Mouse (Mus musculus) thymus, postnatal 25 days (tissue): ENCODE measurements around the gene 1700034I23Rik.
"Not testable (repeated sequence)": the region's sequence is repeated elsewhere in the genome, so short reads cannot be mapped to it uniquely, and the experiment has no call there.

Experiments used
- DNase-seq: peaks from one replicate; pipeline ENCODE4 v3.0.0; 2022

Gene 1700034I23Rik

GRCm38 (mm10) chr3:40902443-40902842 is at the start of gene 1700034I23Rik:
TSS of gene 1700034I23Rik (minus strand) at chr3:40902543.
- not testable (repeated sequence) for DNase-seq

DNA sequence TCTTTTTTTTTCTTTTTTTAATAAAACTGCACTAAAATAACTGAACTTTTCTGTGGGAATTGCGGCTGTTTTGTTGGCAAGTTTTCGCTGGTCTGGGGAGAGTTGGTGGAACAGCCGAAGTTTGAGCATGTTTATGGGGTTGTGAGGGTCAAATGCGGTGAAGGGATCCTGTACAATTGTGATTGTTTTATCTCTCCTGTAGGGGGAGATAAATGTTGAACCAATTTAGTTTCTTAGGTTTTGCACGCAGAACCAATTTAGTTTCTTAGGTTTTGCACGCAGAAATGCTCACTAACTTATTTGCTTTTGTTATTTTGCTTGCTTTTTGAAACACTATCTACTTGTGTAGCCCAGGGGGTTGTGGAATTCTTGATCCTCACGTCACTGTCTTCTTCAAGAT is 49.0 kb upstream of the 1700034I23Rik start:
- DNase-seq, result no peak

- peak; percentile 49 for DNase-seq
Measured at GRCm38 (mm10) chr3:40950601-40951201, 48.4 kb upstream of the 1700034I23Rik start.

DNA sequence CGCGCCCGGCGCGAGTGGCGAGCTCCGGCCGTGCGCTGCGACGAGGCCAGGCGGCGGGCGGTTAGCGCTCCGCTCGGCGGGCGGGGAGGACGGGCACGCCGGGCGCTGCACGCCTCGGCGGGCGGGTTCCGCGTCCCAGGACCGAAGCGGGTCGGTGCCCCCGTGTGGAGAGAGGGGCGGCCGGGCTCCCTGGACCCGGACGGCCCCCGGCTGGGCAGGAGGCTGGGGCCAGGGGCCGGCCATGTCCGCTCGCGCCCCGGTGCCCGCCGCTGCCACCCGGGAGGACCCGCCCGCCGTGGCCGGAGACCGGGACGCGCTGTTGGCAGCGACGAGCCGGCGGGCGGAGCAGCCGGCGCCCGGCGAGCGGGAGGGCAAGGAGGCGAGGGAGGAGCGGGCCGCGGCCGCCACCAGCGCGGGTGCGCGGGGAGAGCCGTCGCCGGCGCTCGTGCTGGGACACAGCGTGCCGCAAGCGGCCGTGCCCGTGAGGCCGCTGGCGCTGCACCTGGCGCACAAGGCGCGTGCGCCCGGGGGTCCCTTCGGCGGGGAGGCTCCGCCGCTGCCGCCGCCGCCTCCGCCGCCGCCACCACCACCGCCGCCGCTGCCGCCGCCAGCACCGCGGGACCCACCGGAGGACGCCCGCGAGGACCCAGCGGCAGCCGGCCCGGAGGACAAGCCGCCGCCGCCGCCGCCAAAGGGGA is 47.7 kb upstream of the 1700034I23Rik start:
- DNase-seq, result peak; percentile 52

- DNase-seq, result peak; percentile 100
Measured at GRCm38 (mm10) chr3:40949170-40949902, 47.0 kb upstream of the 1700034I23Rik start, which contains the start of gene Larp1b. TSS of gene Larp1b (plus strand) at chr3:40949828.

- DNase-seq, result no peak
Measured at GRCm38 (mm10) chr3:40939019-40939418, 36.7 kb upstream of the 1700034I23Rik start.

- no peak for DNase-seq
Measured at GRCm38 (mm10) chr3:40938592-40938991, 36.2 kb upstream of the 1700034I23Rik start.

DNA sequence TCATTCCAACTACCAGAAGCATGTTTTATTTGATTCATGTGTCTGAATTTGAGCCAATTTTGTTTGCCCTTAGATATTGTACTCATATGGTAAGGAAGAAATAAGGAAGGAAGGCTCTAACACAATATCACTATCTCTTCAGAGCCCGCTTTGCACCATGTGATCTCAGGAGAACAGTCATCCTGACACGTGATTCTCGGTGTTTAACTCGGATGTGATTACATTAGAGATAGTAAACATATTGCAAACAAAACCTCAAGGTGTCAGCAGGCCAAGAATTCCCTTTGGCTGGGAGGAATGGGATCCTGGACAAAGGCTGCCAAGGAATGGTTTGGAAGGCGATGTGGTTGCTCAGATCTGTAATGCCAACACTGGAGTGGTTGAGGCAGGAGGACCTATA is 35.8 kb upstream of the 1700034I23Rik start:
- no peak for DNase-seq

GRCm38 (mm10) chr3:40894336-40894735 is 8.0 kb downstream of the 1700034I23Rik start:
- DNase-seq, result peak; percentile 40

GRCm38 (mm10) chr3:40893816-40894258 is 8.5 kb downstream of the 1700034I23Rik start:
- peak; percentile 98 for DNase-seq

DNA sequence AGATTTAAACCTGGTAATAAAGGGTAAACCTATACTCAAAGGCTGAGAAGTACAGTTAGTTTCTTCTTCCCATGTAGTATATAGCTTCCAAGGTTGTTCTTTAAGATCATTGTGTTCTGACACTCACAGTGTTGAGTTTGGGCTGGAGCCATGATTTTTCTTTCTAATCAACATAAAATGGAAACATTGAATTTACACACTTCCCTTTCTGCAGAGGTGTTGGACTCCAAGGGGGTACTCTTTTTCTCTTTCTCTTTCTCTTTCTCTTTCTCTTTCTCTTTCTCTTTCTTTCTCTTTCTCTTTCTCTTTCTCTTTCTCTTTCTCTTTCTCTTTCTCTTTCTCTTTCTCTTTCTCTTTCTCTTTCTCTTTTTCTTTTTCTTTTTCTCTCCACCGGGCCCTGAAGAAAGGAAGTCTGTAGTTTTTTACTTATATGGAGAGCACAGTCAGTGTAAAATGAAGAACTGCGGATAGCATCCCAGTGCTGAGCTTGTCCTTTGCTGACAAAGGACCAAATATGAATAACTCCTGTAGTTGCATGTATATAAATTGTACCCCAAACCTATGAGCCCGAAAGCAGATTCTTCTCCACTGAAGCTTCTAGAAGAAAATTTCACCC is 49.1 kb downstream of the 1700034I23Rik start:
- not testable (repeated sequence) for DNase-seq
